Mouse (Mus musculus): ENCODE measurements at regions not wholly inside any gene's neighbourhood (a gene's known extent, or its start where the extent isn't known, plus 50 kb on each side); places are given as distances from the start of the nearest gene placed in this dataset.
A peak's percentile ranks its signal among the peaks of the same experiment; 100 is the strongest.

- DNase-seq (ENCODE audit: low spot score) = no peak
These were observed 123.5 kb downstream of the Ly86 start for GRCm38 (mm10) chr13:37468304-37469178.

GRCm38 (mm10) chr13:37470230-37470907 is 125.4 kb downstream of the Ly86 start:
- no peak for DNase-seq (ENCODE audit: low spot score)

GRCm38 (mm10) chr13:37473359-37473758 is 128.4 kb downstream of the Ly86 start:
- DNase-seq (ENCODE audit: low spot score) = no peak

GRCm38 (mm10) chr13:37475804-37476203 is 130.8 kb downstream of the Ly86 start:
- no peak for DNase-seq (ENCODE audit: low spot score)

GRCm38 (mm10) chr13:37476256-37477053 is 131.4 kb downstream of the Ly86 start:
- no peak for DNase-seq (ENCODE audit: low spot score)

GRCm38 (mm10) chr13:37477342-37477741 is 132.3 kb downstream of the Ly86 start:
- DNase-seq (ENCODE audit: low spot score) = no peak

GRCm38 (mm10) chr13:37477749-37478548 is 132.9 kb downstream of the Ly86 start:
- peak; percentile 56 for DNase-seq (ENCODE audit: low spot score)

GRCm38 (mm10) chr13:37479182-37479691 is 134.2 kb downstream of the Ly86 start:
- DNase-seq (ENCODE audit: low spot score) = no peak

GRCm38 (mm10) chr13:37481514-37481913 is 136.5 kb downstream of the Ly86 start:
- no peak for DNase-seq (ENCODE audit: low spot score)

GRCm38 (mm10) chr13:37482038-37482437 is 137.0 kb downstream of the Ly86 start:
- no peak for DNase-seq (ENCODE audit: low spot score)

- DNase-seq (ENCODE audit: low spot score) = peak; percentile 71
These were observed 137.6 kb downstream of the Ly86 start for GRCm38 (mm10) chr13:37482589-37482988.

- DNase-seq (ENCODE audit: low spot score) = peak; percentile 62
These were observed 138.2 kb downstream of the Ly86 start for GRCm38 (mm10) chr13:37483010-37483855.

- no peak for DNase-seq (ENCODE audit: low spot score)
These were observed 139.6 kb downstream of the Ly86 start for GRCm38 (mm10) chr13:37484631-37485030.

GRCm38 (mm10) chr13:37492115-37493001 is 147.3 kb downstream of the Ly86 start:
- DNase-seq (ENCODE audit: low spot score) = peak; percentile 45

GRCm38 (mm10) chr13:37493331-37493730 is 148.3 kb downstream of the Ly86 start:
- no peak for DNase-seq (ENCODE audit: low spot score)

GRCm38 (mm10) chr13:37495272-37495932 is 150.4 kb downstream of the Ly86 start:
- DNase-seq (ENCODE audit: low spot score) = no peak

GRCm38 (mm10) chr13:37497986-37498385 is 153.0 kb downstream of the Ly86 start:
- no peak for DNase-seq (ENCODE audit: low spot score)

GRCm38 (mm10) chr13:37500668-37501286 is 155.8 kb downstream of the Ly86 start:
- DNase-seq (ENCODE audit: low spot score) = no peak

All from ovary, adult 18-20 months (tissue).